Mouse (Mus musculus) kidney, postnatal 4 days (tissue): ENCODE data around the gene Cyp2w1.

ENCODE experiments used
- DNase-seq, 2 experiments: peaks; one replicate each; pipeline ENCODE4 v3.0.0; 2021; ENCODE audit warnings: mixed read lengths in 2 of 2

Cyp2w1 gene

DNA sequence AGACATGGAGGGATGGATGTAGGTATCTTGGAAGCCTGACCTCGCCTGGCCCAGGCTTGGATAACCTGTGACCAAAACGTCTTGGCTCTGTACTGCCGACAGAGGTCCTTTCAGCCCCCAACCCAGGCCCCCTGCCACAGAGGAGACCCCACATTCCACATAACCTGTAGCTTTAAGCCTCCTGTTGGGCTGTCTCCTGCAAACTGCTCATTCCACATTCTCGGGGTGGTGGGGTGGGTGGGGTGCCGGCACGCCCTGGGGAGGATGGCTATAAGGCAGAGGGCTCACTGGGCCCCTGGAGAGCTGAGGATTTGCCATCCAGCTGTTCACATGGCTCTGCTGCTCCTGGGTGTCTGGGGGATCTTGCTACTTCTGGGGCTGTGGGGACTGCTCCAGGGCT is at the start of gene Cyp2w1:
Gene Cyp2w1 (plus strand): TSS at position 301 of the 400 bp plus-strand sequence.
- no peak for DNase-seq

DNA sequence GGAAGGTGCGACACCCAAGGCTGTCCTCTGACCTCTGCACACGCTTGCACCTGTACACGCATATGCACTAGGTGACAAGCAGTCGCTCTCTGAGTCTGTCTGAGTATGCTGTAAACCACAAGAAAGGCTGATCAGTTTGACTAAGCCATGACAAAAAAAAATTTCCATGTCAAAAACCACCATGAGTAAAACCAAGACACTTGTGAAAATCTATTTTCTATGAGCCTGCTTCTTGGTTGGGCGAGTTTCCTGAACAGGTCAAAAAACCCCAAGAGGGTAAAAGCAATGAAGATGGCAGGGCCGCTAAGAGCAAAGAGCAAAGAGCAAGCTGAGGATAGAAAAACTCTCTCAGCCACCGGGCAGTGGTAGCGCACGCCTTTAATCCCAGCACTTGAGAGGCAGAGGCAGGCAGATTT is 48.8 kb upstream of the Cyp2w1 start:
- DNase-seq = no peak

- no peak for DNase-seq
Measured at GRCm38 (mm10) chr5:139309946-139310345, 42.5 kb upstream of the Cyp2w1 start.

DNA sequence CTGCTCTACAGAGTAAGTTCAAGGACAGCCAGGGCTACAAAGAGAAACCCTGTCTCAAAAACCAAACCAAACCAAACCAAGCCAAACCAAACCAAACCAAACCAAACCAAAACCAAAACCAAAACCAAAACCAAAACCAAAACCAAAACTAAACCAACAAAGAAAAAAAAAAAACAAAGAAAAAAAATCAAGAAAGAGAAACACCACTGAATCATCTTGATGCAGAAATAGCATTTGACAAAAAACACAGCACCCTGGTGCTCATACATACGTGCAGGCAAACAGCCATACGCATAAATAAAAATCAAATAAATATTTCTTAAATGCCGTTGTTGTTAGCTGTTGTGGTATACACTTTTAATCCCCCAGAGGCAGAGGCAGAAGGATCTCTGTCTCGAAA is 41.9 kb upstream of the Cyp2w1 start:
- no peak for DNase-seq

DNA sequence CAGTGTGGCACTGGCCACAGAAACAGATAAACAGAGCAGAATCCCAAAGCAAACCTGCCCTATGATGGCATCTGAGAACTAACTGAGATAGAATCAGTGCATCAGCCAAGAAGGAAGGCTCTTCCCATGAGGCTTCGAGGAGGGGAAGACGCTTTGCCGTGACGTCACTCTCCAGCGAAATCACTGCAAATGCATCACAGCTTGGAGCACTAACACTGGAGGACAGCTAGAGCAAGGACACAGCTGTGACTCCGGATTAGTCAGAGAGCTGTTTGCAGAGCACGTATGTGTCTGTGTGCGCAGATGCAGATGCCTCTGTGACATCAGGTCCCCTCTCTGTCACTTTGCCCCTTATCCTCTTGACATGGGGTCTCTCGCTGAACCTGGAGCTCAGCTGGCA is 40.6 kb upstream of the Cyp2w1 start:
- no peak for DNase-seq

- peak; percentile 38 to 68 for DNase-seq
Measured at GRCm38 (mm10) chr5:139313536-139313935, 38.9 kb upstream of the Cyp2w1 start.

DNA sequence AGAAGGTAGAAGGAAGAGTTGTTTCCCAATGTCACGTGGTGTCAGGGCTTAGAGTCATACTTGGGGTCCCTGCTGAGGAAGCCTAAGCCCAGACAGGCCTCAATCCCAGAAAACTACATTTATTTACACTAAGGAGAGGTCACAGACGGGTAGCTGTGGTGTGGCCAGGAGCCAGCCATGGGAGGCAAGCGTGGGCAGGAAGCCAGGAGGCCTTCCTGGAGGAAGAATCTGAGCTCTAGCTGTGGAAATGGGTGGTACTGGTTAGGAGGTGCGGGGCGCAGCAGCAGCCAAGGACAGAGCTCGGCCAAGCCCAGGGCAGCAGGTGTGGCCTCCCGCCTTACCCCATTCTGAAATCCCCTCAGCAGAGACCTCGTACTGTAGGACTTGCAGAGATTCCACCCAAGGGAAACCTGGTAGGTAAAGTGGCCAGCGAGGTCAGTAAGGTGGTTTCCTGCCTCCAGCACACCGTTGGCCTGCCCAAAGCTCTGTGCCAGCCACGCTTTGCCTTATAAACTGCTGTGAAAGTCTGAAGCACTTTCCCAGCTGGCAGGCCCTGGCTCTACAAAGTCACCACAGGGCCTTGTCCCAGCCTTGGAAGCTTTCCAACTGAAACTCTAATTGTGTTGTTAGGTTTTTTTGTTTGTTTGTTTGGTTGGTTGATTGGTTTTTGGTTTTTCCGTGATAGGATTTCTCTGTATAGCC is 37.3 kb upstream of the Cyp2w1 start:
- DNase-seq = no peak

DNA sequence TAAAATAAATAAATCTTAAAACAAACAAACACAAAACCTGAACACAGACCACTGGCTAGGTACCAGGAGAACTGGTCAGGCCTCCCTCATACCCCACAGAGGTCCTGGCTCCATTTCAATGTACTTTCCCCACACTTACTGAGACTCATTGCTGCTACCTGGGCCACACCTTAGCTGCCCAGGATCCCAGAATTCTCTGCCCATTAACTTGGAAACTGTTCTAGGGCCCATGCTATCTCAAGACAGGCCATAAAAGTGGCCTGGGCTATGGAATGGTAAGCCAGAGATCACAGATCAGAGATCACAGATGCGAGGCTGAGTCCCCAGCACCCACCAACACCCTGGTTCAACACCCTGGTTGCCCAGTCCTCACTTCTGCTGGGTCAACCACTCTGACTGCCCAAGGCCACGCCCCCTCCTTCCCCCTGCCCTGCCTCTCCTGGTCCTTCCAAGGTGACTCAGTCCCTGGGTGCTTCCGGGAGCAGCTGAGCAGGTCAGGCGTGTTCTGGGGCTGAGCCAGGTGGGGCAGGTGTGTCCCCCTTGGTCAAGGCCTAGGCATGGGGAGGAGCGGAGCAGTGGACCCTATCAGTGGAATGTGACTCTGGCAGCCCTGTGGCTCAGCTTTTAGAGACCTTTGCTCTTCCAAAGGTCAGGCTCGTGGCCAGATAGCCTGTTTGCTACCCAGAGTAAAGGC is 35.3 kb upstream of the Cyp2w1 start:
- DNase-seq = peak; percentile 77 to 87

DNA sequence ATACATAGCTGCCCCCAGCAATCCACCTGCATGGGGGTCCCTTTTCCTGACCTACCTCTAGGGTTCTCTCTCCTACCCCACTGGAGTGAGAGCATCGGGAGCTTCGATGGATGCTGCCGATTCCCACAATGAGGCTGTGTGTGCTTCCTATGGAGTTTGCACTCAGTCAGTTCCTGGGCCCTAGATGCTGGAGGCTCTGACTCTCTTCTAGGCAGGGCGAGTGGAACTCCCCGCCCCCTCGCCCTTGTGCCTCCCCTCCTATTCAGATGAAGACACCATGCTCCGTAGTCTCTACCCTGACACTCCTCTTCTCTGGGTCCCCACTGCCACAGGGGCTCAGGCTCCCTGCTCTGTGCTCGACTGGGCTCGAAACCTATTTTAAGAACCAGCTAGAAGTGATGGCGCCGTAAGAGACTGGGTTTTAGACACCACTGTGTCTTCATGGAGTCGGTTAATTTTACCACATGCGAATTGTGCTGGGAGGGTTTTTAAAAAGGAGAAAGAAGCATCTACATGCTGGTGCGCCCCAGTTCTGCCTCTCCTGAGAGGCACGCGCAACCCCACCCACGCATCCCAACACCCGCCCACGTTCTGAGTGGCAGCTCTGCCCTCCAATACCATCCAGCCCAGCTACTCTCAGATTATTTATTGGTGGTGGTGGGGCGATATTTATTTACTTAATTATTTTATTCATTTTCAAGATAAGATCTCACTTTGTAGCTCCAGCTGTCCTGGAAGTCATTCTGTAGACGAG is 34.5 kb upstream of the Cyp2w1 start:
- peak in 1 of 2 experiments; percentile 34 for DNase-seq

- no peak for DNase-seq
Measured at GRCm38 (mm10) chr5:139320424-139320823, 32.0 kb upstream of the Cyp2w1 start.

GRCm38 (mm10) chr5:139321331-139321730 is 31.1 kb upstream of the Cyp2w1 start:
- DNase-seq = no peak

GRCm38 (mm10) chr5:139323260-139323924 is 29.0 kb upstream of the Cyp2w1 start:
- DNase-seq = peak; percentile 56 to 67

- DNase-seq = peak; percentile 37 to 58
Measured at GRCm38 (mm10) chr5:139324045-139324491, 28.3 kb upstream of the Cyp2w1 start.

GRCm38 (mm10) chr5:139324691-139325394 is 27.6 kb upstream of the Cyp2w1 start:
- peak; percentile 36 to 56 for DNase-seq

- peak; percentile 70 to 77 for DNase-seq
Measured at GRCm38 (mm10) chr5:139325395-139325966, 26.9 kb upstream of the Cyp2w1 start, which contains the start of gene Adap1. Adap1 (minus strand) TSS chr5:139325622.

DNA sequence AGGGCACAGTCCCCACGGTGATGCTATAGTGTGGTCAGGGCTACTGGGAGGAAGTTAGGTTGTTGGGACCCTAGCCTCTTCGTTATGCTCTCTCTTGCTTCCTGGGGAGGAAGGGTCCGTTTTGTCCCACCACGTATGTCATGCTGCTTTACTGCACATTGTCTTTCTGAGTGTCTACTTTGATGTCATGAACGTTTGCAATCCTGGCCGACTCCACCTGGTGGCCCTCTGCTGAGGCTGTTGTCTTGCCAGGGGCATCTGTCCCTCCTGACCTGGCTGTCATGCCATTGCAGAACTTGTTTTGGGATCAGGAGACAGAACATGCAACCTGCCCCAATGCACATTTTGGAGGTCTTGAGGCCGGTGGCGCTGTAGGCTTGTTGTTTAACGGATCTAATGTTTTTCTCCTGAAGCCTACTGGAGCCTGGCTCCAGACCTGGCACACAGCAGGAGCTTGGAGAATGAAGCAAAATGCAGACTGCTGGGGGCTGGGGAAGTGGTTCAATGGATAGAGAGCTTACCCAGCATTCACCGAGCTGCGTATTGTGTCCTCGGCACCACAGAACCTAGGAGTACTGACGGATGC is 26.2 kb upstream of the Cyp2w1 start:
- no peak for DNase-seq

DNA sequence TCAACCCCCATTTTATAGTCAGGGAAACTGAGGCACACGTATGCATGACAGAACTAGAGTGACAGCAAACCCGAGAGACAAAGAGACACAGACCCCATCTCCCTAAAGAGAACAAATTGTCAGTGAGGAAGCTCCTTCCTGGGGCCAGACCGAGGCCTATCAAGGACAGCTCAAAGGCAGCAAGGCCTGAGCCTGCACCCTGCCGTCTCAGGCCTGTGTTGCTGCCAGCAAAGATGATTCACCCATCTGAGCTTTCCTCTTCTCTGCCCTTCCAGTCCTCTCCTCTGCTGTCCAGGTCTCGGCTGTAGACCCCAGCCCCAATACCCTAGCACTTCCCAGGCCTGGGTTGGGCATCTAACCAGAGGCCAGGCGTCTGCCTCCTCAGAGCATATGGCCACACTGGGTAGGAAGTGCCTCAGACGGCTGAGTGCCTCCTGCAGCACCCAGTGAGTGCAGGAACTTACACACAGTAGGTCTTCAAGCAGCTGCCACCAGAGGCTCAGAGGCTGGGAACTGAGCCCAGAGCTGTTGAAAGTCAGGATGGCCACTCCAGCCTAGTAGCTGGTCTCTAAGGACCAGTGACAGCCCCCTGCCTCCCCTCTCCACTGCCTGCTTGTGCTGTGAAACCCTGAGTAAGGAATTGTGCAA is 25.3 kb upstream of the Cyp2w1 start:
- DNase-seq = no peak

GRCm38 (mm10) chr5:139327634-139328020 is 24.8 kb upstream of the Cyp2w1 start:
- DNase-seq = no peak

DNA sequence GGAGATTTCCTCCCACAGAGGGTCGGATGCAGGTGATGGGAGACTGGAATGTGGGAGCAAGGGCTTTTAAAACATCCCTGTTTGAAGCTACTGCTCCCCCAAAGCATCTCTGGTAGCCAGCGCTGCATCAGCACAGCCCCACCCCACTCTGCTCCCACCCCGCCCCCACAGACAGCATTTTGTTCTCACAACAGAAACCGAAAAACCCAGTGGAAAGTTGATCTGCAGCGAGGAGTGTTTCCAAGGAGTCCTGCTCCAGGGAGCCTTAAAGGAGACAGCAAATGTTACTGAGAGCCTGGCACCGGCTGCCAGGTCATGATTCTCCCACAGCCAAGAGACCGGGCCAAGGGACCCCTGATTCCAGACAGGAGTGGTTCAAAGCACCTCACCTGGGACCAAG is 21.7 kb upstream of the Cyp2w1 start:
- no peak for DNase-seq

DNA sequence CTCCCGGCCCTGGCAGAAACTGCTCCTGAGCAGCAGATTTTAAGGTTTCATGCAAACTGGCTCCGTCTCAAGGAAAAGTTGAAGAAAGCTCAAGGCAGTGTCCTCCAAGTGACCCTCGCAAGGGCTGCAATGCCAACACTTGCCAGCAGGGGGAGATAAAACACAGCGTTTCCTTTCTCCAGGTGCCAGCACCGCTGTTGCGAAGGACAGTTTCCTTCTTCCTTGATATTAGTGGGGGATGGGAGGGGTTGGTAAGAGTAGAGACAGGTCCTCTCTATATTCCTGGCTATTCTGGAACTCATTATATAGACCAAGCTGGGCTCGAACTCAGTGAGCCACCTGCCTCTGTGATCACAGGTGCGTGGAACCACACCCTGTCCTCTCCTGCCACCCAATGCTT is 20.7 kb upstream of the Cyp2w1 start:
- DNase-seq = peak; percentile 92 to 93
